Mouse (Mus musculus) ovary, postnatal 10 days (tissue): Measurements from ENCODE around the gene Gm16253.
"Not testable (repeated sequence)": the region's sequence is repeated elsewhere in the genome, so short reads cannot be mapped to it uniquely, and the experiment has no call there.

Source experiments
- DNase-seq: peaks from one replicate; pipeline ENCODE4 v3.0.0; 2022; ENCODE audit warnings: low spot score

The Gm16253 gene

DNA sequence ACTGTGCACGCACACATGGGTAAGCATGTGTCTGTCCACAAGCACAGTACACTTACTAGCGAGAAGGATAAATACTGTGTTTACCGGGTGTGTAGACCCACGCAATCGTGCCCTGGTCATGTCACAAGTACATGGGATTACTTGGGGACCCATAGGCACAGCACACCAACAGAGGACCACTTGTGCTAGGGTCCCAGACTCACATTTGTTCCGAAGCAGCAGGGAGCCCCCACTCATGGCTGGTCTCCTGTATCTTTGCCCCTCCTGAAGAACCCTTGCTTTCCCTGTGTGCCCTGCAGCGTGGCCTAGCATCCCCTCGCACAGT lies 22.2 kb downstream of the Gm16253 start:
- DNase-seq, result no peak

DNA sequence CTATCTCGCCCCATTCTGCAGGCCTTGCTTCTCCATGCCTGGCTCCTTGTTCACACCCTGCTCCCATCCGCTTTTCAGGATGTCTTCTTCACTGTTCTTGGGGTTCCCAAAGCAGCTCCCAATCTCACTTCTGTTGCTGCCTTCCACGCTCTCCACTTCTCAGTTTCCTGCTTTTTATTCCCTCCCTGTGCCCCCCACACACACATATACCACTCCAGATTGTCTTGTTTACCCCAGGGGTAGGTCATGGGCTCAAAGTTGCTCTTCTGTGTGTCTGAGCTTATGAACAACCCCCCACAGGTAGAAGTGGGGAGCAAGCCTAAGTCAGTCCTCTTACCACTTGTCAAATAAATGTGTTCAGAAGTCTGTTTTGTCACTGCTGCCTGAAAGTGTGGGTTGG lies 22.6 kb downstream of the Gm16253 start:
- no peak for DNase-seq

DNA sequence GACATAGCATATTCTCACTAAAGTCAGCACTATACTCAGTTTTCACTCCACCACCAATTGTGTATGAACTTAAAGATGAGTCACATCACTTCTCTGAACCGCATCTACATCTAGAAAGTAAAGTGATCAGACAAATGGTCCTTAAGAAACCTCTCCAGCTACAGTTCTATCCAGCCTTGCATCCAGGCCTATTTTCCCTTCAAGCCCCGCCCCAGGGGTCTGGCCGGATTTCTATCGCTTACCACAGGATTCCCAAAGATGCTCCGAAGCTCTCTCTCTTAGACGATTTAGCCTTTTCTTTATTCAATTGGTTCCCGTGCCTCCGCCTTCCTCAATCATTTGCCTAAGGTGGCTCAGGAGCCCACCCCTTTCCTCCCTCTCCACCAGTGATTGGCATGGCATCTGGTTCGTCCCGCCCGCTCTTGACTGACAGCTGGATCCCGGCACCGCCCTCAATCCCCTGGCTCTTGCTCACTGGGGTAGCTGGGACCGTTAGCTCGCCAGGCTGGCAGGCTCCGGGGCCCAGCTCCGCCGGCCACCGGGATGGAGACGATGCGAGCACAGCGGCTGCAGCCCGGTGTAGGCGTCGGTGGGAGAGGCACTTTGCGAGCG lies 24.0 kb downstream of the Gm16253 start, which contains the start of gene Lix1l:
Gene Lix1l (plus strand): TSS at position 511 of the 612 bp plus-strand sequence.
- peak; percentile 84 for DNase-seq

DNA sequence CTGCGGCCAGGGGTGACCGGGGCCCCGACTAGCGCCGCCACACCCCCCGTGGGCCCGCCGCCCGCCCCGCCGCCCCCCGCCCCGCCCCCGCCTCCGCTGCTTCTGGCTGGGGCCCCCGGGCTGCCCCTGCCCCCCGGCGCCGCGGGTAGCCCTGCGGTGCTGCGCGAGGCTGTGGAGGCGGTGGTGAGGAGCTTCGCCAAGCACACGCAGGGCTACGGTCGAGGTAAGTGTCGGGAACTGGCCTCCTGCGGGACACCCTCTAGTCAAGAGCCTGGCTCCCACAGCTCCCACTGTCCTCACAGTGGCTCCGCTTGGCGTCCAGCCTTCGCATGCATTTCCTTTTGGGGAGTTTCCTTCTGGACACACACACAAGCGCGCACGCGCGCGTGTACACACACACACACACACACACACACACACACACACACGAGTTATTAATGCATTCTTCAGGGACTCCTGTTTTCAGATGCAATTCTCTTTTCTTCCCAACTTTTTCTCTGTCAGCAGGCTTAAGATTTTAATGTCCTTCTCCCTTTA lies 24.5 kb downstream of the Gm16253 start:
- no peak for DNase-seq

DNA sequence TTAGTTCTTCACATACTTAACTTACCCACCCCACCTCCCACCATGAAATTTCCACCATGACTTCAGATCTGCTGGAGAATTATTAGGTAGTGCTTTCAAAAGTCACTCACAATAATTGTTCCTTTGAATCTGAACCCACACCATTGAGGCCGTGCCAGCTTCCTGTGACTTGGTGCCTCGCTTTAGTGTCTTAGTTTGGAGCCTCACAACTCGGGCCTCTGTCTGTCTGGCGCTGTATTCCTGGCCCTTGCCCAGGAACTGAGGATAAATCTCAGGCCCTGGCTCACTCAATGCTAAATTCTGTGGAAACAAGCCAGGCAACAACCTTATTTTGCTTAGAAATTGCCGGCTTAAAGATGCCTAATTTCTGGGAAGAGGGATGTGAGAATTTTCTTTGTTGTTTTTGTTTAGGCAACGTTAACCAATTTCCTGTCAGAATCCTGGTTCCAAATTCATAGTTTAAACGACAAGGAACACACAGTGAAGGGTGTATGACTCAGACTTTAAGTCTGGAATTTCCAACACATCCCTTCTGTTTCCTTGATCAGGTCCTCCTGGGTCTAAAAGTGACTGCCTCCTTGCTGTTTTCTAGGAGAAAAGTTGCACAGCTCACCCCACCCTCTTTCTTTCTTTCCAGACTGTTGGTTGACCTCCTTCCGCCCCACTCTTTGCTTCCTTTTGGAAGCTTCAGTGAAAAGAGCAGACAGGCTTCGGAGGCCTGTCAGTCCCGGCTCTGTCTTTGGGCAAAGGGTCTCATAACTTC lies 25.3 kb downstream of the Gm16253 start:
- no peak for DNase-seq

DNA sequence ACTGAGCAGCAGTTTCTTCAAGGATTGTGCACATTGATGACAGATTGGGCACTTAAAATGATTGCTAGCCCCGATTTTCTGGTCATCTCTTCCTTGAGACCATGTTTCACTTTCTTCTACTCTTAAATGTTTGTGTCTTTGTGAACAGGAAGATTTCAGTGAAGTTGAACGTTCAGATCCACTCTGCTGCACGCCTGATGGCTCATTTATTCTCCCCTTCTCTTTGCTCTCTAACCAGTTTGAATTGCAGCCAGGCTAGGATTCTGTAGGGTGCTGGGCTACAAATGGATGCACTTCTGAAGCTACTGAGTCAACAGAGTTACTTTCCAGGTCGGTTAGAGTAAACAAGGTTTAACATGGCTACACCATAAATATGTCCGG lies 25.9 kb downstream of the Gm16253 start:
- DNase-seq, result no peak

DNA sequence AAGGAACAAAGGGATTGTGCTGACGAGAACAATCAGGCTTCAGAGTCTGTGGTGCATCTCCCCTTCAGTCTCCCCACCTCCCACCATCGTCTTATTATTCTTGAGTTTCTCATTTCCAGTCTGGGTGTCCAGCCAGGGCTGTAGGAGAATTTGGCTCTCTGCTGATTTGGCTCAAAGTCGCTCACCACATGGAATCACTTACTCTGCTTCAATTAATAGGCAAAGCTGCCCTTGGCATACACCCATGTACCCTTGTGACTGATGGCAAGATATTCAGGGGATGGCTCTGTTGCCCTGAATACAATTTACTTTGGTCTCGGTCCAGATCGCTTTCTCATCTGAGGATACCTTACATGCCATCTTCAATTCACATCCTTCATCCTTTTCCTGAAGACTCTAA lies 26.5 kb downstream of the Gm16253 start:
- DNase-seq, result no peak

DNA sequence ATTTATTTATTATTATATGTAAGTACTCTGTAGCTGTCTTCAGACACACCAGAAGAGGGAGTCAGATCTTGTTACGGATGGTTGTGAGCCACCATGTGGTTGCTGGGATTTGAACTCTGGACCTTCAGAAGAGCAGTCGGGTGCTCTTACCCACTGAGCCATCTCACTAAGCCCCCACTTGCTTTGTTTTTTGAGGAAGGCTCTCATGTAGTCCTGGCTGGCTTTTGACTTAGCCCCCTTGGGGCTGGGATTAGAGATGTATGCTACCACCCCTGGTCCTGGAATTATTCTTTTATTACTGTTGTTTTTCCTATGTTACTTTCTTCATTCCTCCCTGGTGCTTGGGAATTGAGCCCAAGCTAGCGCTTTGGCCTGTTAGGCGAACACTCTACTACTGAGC lies 29.2 kb downstream of the Gm16253 start:
- not testable (repeated sequence) for DNase-seq

DNA sequence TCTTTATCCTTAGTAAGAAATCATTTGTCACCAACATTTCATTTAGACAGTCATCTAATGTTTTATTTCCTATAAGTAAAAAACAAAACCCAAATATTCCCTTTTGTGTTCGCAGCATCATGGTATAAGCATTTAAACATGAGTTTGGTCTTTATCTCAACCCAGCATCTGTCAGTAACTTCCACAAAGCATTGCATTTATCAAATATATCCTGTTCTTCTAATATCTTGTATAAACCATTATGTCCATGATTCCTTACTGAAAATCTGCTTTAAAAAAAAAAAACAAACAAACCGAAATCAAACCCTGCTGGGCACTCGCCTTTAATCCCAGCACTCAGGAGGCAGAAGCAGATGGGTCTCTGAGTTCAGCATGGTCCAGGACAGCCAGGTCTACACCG lies 29.8 kb downstream of the Gm16253 start:
- no peak for DNase-seq

DNA sequence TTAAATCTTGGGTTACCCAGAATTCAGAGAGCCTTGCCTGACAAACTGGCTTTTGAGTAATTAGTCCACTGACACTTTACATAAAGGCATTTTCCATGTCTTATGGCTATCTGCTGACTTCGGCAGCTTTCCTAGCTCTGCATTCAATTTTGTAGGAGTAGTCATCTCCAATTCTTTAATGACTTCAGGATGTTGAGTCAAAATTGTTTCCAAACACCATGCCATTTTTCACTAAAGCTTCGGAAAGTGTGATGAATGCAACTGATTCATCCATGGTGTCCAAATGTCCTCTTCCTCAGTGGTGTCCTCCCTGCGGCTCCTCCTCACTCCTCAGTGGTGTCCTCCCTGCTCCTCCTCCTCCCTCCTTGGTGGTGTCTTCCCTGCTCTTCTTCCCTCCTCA lies 41.2 kb downstream of the Gm16253 start:
- no peak for DNase-seq

DNA sequence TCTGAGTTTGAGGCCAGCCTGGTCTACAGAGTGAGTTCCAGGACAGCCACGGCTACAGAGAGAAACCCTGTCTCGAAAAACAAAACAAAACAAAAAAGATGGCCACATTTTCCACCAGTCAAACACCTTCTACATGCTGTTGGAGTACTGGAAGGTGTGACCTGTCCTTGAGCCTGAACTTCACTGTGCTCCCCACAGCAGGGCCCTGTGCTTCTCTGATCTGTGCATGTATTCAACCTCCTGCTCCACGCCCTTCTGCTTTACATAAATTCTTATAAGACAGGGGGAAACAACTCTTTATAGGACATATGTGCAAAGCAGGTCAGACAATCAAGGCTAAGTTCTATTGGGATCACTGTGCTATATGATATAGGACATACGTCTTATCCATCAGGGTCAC lies 46.4 kb downstream of the Gm16253 start:
- DNase-seq, result no peak

DNA sequence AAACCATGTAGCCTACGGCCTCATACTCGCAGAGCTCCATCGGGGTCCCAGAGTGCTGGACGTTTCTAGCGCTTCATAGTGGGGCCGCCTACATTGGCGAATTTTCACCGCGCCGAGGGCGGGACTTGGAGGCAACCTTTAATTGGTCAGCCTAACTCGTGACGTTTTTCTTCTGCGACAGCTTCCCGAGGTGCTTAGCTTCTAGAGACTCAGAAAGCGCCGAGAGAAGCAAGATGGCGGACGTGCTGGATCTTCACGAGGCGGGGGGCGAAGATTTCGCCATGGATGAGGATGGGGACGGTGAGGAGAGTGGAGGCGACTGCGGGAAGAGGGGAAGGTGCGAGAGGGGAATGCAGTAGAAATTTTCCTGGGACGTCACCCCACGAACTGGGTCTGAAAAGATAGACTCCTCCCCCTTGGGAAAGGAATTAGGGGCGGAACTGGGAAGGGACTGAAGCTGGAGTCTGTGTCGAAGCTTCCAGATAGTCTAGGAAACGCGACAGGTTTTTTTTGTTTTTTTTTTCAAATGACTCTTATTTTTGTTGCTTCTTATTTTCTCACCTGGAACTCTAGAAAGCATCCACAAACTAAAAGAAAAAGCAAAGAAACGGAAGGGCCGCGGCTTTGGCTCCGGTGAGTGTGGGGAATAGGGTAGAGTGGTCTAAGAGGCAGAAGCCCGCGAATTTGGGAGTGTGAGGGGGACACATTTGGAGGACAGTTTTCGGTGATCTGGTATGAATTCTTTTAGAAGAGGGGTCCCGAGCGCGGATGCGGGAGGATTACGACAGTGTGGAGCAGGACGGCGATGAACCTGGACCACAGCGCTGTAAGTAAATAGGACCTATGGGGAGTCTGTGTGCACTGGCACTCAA lies 53.2 kb downstream of the Gm16253 start, which contains the start of gene Rbm8a:
Gene Rbm8a (plus strand): TSS at position 205 of the 872 bp plus-strand sequence.
- peak; percentile 90 for DNase-seq
